Mouse (Mus musculus) erythroblast, embryonic 14.5 days (primary cell): ENCODE measurements around the gene 1700067K01Rik.

ENCODE experiments used
- GATA1 ChIP-seq: IDR thresholded peaks from 2 replicates; pipeline ENCODE4 v1.6.1; 2012; ENCODE audit warnings: low read length, inconsistent platforms, mixed read lengths
- TAL1 ChIP-seq: IDR thresholded peaks from 3 replicates; pipeline ENCODE4 v1.6.1; 2012; ENCODE audit warnings: low read length, inconsistent platforms, mixed read lengths

GRCm38 (mm10) chr8:83978200-83978599 is 23.1 kb upstream of the 1700067K01Rik start:
- TF ChIP-seq GATA1 (no peak), TAL1 (no peak)
